Mouse (Mus musculus): ENCODE measurements around the gene Man2b2. TPM values are rescaled to one million over a fixed set of nuclear protein-coding genes. Genes with fewer than 3 reads are reported as not detected.

Man2b2 gene
- total RNA-seq, 2 experiments from 2014 or later = 3.7 to 5.2 TPM

DNA sequence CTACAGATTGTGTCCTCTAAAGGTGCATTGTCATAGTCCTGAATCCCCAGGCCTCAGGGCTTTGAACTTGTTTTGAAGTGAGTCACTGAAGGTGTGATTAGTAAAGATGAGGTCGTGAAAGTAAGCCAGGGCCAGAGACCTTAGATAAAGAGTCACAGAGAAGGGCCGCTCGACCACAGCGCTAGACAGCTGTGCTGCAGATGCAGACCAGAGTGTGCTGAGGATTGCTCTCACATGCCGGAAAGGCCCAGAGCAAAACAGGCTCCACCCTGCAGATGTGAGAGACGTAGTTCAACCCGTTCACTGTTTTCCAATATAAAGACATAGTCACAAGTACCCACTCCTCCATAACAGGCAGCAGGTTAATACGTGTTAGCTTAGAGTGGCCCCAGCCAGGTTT lies 9.1 kb upstream of the Man2b2 start:
- ATAC-seq (replicated peaks; ENCODE audit: low FRiP score, poor library complexity, severe bottlenecking) = no peak

DNA sequence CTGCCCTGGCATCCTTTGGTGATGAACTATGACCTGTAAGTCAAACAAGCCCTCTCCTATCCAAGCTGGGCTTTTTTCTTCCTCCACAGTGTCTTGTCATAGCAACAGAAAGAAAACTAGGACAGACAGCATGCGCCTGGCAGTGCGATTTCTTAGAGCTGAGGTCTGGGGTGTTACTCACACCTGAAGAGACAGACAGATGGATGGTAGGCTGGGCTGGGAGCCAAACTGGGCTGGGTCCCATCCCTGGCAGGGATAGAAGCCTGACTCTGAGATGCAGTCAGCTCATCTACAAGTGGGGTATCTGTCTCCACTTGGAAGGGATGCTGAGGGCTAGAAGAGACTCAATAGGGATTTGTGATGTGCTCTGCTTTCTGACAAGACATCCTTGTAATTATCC lies 8.6 kb upstream of the Man2b2 start:
- ATAC-seq (replicated peaks; ENCODE audit: low FRiP score, poor library complexity, severe bottlenecking) = no peak

DNA sequence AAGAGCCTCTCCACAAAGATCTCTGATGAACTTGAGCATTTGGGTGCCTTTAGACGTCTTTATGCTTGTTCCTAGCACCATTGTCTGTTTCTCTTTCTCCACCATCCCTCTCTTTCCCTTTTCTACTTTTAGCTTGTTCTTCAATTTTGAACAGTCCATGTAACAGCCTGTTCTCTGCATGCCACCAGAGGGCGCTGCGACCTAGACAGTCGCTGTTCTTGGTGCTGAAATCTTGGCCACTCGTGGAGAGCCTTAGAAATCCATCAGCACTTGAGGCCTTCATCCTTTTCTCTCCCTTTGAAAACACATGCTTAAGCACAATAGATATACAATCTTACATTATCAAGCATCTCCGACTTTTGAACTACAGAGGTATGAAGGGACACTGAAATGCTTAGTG lies 5.5 kb upstream of the Man2b2 start:
- peak; percentile 63 for ATAC-seq (replicated peaks; ENCODE audit: low FRiP score, poor library complexity, severe bottlenecking)

GRCm38 (mm10) chr5:36831272-36831671 lies 819 bp upstream of the Man2b2 start:
- ATAC-seq (replicated peaks; ENCODE audit: low FRiP score, poor library complexity, severe bottlenecking) = no peak

GRCm38 (mm10) chr5:36829098-36829497 lies 1.4 kb downstream of the Man2b2 start:
- no peak for ATAC-seq (replicated peaks; ENCODE audit: low FRiP score, poor library complexity, severe bottlenecking)

DNA sequence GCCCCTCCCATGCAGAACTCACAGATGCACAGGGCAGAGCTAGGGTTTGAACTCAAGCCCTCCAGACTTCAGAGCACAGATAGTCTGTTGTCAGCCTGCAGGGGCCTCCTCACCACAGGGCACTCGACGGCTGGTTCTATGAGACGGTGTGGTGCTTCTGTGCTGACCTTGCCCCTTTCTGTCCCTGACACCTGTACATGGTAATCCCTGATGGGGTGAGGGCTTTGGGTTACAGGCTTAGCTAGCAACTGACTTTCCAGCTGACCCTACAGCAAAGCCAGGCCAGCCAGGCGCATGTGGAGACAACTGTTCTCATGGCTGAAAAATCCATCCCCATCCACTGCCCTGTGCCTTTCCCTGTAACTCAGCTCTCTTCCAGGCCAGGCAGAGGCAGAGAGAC lies 7.5 kb downstream of the Man2b2 start:
- no peak for ATAC-seq (replicated peaks; ENCODE audit: low FRiP score, poor library complexity, severe bottlenecking)

DNA sequence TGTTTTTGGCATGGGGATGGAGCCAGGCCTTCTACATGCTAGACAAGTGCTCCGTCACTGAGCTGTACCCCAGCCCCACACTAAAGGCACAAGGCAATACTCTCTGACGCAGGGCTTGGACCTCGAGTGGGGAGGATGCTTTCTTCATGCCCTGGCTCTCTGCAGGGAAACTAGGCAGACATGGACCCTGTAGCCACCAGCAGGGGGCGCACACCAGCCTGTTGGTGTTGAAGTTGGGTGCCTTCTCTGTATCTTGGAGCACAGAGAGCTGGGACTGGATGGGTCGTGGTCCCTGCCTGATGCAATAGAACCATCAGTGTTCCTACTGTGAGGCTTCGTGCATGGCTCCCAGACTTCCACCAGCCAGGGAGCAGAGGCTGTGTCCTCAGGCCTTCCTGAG lies 10.3 kb downstream of the Man2b2 start:
- peak; percentile 47 for ATAC-seq (replicated peaks; ENCODE audit: low FRiP score, poor library complexity, severe bottlenecking)

- 0 out of 2 replicates have a peak, but pooled peaks have one; percentile 2 for ATAC-seq (replicated peaks; ENCODE audit: low FRiP score, poor library complexity, severe bottlenecking)
Measured at GRCm38 (mm10) chr5:36819742-36820141, 10.7 kb downstream of the Man2b2 start.

DNA sequence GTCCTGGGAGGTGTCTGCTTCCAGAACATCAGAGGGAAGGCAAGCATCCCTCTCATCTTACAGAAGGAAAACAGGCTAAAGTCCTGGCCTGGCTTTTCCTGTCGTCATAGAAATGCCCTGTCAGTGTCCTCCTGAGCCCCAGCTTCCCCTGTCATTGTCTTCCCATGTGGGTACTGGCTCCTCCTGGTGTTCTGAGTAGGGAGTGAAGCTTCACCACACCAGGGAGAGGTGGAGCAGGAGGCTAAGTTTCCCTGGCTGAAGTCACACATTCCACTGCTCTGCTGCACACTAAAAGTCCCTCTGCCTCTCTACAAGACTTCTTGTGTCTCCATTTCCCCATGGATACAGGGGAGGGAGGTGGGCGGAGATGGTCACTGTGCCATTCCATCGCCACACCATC lies 12.7 kb downstream of the Man2b2 start:
- no peak for ATAC-seq (replicated peaks; ENCODE audit: low FRiP score, poor library complexity, severe bottlenecking)

- ATAC-seq (replicated peaks; ENCODE audit: low FRiP score, poor library complexity, severe bottlenecking) = no peak
Measured at GRCm38 (mm10) chr5:36814554-36814953, 15.9 kb downstream of the Man2b2 start.

DNA sequence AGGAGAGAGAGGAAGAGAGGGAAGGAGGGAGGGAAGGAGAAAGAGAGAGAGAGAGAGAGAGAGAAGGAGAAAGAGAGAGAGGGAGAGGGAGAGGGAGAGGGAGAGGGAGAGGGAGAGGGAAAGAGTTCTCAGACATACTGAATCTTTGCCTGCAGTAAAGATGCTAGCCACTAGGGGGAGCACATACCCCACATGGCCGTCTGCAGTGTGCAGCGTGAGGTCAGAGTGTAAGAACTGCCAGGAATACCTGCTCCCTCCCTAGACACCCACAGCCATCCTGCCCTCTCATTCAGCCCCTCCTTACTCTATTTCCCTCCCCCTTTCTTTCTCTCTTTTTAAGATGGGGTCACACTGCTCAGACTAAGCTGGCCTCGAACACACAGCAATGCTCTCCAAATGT lies 19.0 kb downstream of the Man2b2 start:
- peak; percentile 59; the same call in 1 of the 2 replicates for ATAC-seq (replicated peaks; ENCODE audit: low FRiP score, poor library complexity, severe bottlenecking)

GRCm38 (mm10) chr5:36810634-36811033 lies 19.8 kb downstream of the Man2b2 start:
- no peak for ATAC-seq (replicated peaks; ENCODE audit: low FRiP score, poor library complexity, severe bottlenecking)

GRCm38 (mm10) chr5:36809123-36809522 lies 21.3 kb downstream of the Man2b2 start:
- ATAC-seq (replicated peaks; ENCODE audit: low FRiP score, poor library complexity, severe bottlenecking) = no peak

DNA sequence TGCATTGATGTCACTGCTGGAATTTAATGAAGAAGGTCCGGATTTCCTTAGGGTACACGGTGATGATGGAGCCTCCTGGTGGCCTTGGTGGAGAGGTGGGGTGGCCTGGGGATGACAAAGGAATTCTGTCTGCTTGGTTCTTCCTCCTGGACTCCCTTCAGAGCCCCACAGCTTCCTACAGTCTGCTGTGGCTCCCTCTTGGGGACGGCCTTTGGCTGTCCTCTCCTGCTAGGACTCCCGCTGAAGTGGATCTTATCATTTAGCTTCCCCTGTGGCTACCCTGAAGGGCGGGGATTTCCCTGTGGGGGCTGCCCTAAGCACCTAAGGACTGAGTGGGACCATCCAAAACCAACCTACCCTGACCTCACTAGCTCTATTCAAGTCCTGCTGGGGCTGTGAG lies 23.3 kb downstream of the Man2b2 start:
- no peak for ATAC-seq (replicated peaks; ENCODE audit: low FRiP score, poor library complexity, severe bottlenecking)

DNA sequence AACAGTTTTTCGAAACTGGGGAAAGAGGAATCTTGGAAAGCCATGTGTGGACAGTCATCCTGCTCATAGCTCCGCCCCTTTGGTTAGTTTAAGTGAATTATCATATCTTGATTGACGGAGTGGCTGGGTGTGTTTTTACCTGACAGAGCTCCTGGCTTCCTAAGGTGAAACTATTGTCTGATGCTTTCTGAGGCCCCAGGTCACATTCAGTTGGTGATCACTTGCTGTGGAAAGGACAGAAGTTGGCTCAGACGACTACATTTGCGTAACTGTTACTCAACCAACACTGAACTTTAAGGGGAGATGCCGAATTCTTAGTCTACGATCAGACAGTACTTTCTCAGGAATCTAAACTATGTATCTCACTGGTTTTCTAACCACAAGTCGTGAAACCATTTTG lies 33.2 kb downstream of the Man2b2 start:
- ATAC-seq (replicated peaks; ENCODE audit: low FRiP score, poor library complexity, severe bottlenecking) = no peak

GRCm38 (mm10) chr5:36796296-36797014 lies 34.0 kb downstream of the Man2b2 start, which contains the start of gene Mrfap1:
TSS of gene Mrfap1 (minus strand) at chr5:36796772.
- ATAC-seq (replicated peaks; ENCODE audit: low FRiP score, poor library complexity, severe bottlenecking) = peak; percentile 87

DNA sequence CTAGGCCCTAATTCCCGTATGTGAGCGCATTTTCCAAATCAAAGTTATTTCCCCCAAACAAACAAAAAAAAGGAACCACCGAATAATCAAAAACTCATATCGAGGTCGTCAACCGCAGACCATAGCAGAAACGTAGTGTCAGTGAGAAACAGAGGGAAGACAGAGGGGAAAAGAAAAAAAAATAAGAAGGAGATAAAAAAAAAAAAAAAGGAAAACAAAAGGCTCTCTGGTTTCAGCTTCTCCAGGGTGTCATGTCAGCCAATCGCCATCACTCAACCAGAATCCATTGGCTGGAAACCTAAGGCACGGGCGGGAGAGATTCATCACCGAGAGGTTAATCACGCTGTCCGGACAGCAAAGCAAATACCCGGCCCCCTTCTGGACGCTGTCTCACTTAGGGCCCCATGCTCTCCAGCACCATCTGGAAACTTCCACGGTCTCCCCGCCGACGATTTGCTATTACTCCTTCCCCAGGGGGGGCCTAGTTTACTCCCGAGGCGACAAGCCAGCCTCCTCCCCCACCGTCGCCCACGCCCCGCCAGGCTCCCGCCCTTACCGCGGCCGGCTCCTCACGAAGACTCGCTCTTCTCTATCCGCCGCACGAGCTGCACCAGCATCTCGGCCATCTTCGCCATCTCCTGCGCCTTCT lies 34.7 kb downstream of the Man2b2 start:
- peak; percentile 61 for ATAC-seq (replicated peaks; ENCODE audit: low FRiP score, poor library complexity, severe bottlenecking)

- no peak for ATAC-seq (replicated peaks; ENCODE audit: low FRiP score, poor library complexity, severe bottlenecking)
Measured at GRCm38 (mm10) chr5:36791861-36792260, 38.6 kb downstream of the Man2b2 start.

DNA sequence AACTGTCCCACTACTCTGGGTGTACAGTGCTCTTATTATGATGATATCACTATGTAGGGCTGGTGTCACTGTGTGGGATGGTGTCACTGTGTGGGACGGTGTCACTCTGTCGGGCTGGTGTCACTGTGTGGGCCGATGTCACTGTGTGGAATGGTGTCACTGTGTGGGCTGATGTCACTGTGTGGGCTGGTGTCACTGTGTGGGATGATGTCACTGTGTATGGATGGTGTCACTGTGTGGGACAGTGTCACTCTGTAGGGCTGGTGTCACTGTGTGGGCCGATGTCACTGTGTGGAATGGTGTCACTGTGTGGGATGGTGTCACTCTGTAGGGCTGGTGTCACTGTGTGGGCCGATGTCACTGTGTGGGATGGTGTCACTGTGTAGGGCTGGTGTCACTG lies 44.4 kb downstream of the Man2b2 start:
- ATAC-seq (replicated peaks; ENCODE audit: low FRiP score, poor library complexity, severe bottlenecking) = peak; percentile 70

GRCm38 (mm10) chr5:36779512-36779911 lies 50.9 kb downstream of the Man2b2 start:
- ATAC-seq (replicated peaks; ENCODE audit: low FRiP score, poor library complexity, severe bottlenecking) = 0 out of 2 replicates have a peak, but pooled peaks have one; percentile 35

GRCm38 (mm10) chr5:36778901-36779300 lies 51.6 kb downstream of the Man2b2 start:
- ATAC-seq (replicated peaks; ENCODE audit: low FRiP score, poor library complexity, severe bottlenecking) = no peak
